Mouse (Mus musculus) stomach, embryonic 16.5 days (tissue): ENCODE measurements around the gene Zmat5. TPM values are rescaled to one million over a fixed set of nuclear protein-coding genes. Genes with fewer than 3 reads are reported as not detected.

ENCODE experiments used
- ATAC-seq: fragments of 200-750 bp; cut with Nextera tagmentation; 2 replicates; pipeline ENCODE4 v1.8.0; 2017; ENCODE audit warnings: moderate number of reproducible peaks, moderate TSS enrichment; ENCODE audit not compliant: insufficient read depth, low FRiP score
- H3K27ac ChIP-seq: fragments of 300-500 bp; sonication (generic); 2 replicates; pipeline ENCODE4 v1.5.1; 2014; ENCODE audit warnings: low read length
- H3K27me3 ChIP-seq: fragments of 300-500 bp; sonication (generic); 2 replicates; pipeline ENCODE4 v1.6.1; 2014; ENCODE audit warnings: low read length, control low read depth, mixed read lengths; ENCODE audit not compliant: control insufficient read depth, insufficient read depth
- H3K36me3 ChIP-seq: fragments of 300-500 bp; sonication (generic); 2 replicates; pipeline ENCODE4 v1.6.1; 2014; ENCODE audit warnings: low read length; ENCODE audit not compliant: control insufficient read depth, insufficient read depth
- H3K4me1 ChIP-seq: fragments of 300-500 bp; sonication (generic); 2 replicates; pipeline ENCODE4 v1.6.1; 2014; ENCODE audit warnings: low read length, control low read depth, mixed read lengths; ENCODE audit not compliant: control insufficient read depth, insufficient read depth
- H3K4me2 ChIP-seq: fragments of 300-500 bp; sonication (generic); 2 replicates; pipeline ENCODE4 v1.6.1; 2014; ENCODE audit warnings: low read depth, low read length, mixed read lengths
- H3K4me3 ChIP-seq: fragments of 300-500 bp; sonication (generic); replicated peaks from 2 replicates; pipeline ENCODE4 v1.5.1; 2014; ENCODE audit warnings: mild to moderate bottlenecking, low read length
- H3K9ac ChIP-seq: fragments of 300-500 bp; sonication (generic); 2 replicates; pipeline ENCODE4 v1.6.1; 2014; ENCODE audit warnings: low read length
- H3K9me3 ChIP-seq: fragments of 300-500 bp; sonication (generic); replicated peaks from 2 replicates; pipeline ENCODE4 v1.6.1; 2016; ENCODE audit warnings: low read length, control low read depth; ENCODE audit not compliant: control insufficient read depth
- WGBS: fragments of 180-500 bp; shearing (Covaris S2); extraction: QIAGEN DNeasy Blood & Tissue Kit; methylation state at CpG from one replicate; pipeline ENCODE4 v1.1.7; 2014; 5-methylcytosine and 5-hydroxymethylcytosine counted together
- polyA plus RNA-seq: library from polyadenylated mRNA; unstranded; fragments of >200 nt; fragmentation: Nextera tagmentation; extraction: Ambion mirVana; gene quantifications from 2 replicates; pipeline ENCODE4 v1.2.1, GENCODE M21; 2015

The Zmat5 gene
- polyA plus RNA-seq, 1 experiment from 2014 or later = 68.2 TPM

DNA sequence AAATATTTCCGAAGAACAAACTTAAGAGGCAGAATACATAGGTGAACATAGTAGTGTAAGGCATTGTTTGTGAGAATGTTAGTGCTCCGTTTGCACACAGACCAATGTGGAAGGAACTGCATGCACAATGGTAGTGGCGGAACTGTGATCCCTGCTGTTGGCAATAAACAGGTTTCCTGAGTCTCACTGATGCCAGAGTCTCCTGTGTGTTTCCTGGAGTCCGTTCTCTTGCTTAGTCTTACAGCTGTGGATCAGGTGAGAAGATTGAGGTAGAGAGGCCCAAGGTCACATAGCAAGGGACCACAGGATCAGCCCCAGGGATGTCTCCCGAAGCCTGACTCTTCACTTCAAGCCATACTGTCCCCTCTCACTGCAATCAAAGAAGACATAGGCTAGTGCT is 19.0 kb upstream of the Zmat5 start:
- WGBS = 76% methylated on average over 5 of the region's 5 CpGs
- peaks cover 7% of the 10 kb centered on the region; the same call in 1 of the 2 replicates for H3K36me3 ChIP-seq

DNA sequence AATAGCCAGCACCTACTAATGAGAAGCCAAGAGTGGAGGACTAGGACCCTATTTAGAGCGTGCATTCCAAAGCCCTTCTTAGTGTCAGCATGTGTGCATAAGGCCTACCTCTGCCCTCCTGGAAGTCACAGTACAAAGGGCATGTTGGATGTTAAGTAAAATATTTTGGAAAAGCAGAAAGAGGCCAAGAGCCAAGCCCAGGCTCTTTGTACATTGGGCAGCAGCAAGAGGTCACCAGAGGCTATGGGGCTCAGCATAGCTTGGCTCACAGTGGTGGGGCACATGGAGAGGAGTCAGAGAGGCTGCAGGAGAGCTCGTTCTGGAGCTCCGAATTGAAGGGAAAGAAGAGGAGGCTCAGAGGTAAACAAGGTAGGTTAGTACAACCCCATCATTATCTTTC is 17.5 kb upstream of the Zmat5 start:
- WGBS = 63% methylated on average over 3 of the region's 3 CpGs
- H3K27me3 ChIP-seq = no peaks in the 10 kb centered on the region
- no peak overlapping the region for H3K9ac ChIP-seq
- H3K4me3 ChIP-seq = no peak overlapping the region
- H3K4me1 ChIP-seq = peaks cover 8% of the 10 kb centered on the region; the same call in 1 of the 2 replicates
- H3K9me3 ChIP-seq = no peaks in the 10 kb centered on the region
- peaks cover 7% of the 10 kb centered on the region; the same call in 1 of the 2 replicates for H3K36me3 ChIP-seq
- no peak for ATAC-seq
- H3K27ac ChIP-seq = peak overlapping the region; percentile 84
- no peak overlapping the region for H3K4me2 ChIP-seq

More for the DNA sequence above, 19.0 kb upstream of the Zmat5 start:
- no peak overlapping the region for H3K4me2 ChIP-seq
- no peaks in the 10 kb centered on the region for H3K9me3 ChIP-seq
- ATAC-seq = no peak
- no peaks in the 10 kb centered on the region for H3K27me3 ChIP-seq
- peaks cover 8% of the 10 kb centered on the region; the same call in 1 of the 2 replicates for H3K4me1 ChIP-seq
- no peak overlapping the region for H3K4me3 ChIP-seq
- H3K27ac ChIP-seq = no peak overlapping the region
- no peak overlapping the region for H3K9ac ChIP-seq

DNA sequence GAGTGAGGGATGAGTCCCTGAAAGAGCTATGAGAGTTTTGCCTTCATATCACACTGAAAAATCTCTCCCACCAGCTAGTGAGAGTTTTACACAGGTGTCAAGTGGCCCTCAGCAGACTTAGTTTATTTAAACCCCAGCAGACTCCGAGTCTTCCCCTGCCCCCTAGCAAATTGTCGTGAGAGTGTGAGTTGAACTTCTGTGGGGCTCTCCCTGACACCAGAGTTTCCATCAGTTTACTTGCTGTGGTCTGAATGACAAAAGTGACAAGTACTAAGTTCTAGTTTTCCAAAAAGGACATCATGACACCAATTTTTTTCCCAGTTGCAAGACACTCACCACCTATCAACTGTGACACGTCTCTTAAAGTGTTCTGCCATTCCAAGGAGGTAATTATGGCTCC is 16.6 kb upstream of the Zmat5 start:
- Histone ChIP-seq H3K4me1 (peaks cover 8% of the 10 kb centered on the region; the same call in 1 of the 2 replicates), H3K36me3 (peaks cover 6% of the 10 kb centered on the region; the same call in 1 of the 2 replicates), H3K9ac (no peak overlapping the region), H3K27ac (peak overlapping the region; percentile 84), H3K9me3 (no peaks in the 10 kb centered on the region), H3K4me3 (no peak overlapping the region), H3K4me2 (no peak overlapping the region), H3K27me3 (no peaks in the 10 kb centered on the region)
- WGBS = 37% methylated on average over 3 of the region's 3 CpGs
- no peak for ATAC-seq

DNA sequence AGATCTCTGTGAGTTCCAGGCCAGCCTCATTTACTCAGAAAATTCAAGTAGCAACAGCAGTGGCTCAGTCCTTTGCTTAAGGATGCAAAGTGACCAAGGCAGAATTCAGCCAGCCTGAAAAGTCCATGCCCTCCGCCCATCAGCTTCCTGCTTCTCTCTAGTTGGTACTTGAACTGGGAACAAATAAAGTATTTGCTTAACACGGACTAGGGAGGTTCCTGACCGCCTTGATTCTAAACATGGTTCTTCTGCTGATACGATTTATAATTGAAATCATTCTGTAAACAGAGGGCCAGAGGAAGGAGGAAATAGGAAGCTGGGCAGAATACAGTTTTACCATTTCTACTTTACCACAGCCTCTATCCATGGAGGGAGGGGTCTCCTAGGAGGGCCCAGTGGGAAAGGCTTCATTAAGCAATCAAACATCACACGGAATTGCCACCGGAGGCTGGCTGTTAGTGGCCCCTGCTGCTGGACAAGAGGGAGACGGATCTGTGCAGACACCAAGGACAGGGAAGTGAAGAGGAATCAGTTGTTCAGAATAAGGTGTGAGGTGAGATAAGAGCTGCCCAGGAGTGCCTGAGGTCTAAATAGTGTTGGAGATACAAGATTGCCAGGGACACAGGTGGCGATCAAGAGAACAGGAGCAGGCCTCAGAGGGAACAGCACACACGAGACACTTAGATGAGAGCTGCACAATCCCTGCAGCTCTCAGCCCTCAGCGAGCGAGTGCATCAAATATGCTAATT is 15.7 kb upstream of the Zmat5 start:
- Histone ChIP-seq H3K4me1 (peaks cover 8% of the 10 kb centered on the region; the same call in 1 of the 2 replicates), H3K9me3 (no peaks in the 10 kb centered on the region), H3K9ac (peak overlapping the region; percentile 44; the same call in 1 of the 2 replicates), H3K36me3 (no peaks in the 10 kb centered on the region), H3K27ac (peak overlapping the region; percentile 84), H3K4me3 (no peak overlapping the region), H3K4me2 (no peak overlapping the region), H3K27me3 (no peaks in the 10 kb centered on the region)
- ATAC-seq = peak; percentile 68
- 41% methylated on average over 11 of the region's 11 CpGs for WGBS

DNA sequence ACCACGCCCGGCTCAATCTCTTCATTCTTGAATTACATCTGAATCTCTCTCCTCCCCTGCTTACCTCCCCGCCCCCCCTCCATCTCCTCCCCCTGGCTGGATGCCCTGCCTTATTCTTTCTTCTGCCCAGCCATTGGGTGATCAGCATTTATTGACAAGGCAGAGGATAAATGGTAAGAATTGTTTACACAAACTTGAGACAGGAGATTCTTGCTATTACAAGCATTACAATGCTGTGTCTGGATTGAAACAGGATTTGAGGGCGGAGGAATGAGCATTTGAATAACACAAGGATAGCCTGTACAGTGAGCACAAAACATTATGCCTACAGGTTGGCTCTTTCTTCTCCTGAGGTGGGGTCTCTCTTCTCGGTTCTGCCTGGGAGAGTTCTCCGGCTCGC is 14.1 kb upstream of the Zmat5 start:
- H3K4me1 ChIP-seq = peaks cover 8% of the 10 kb centered on the region; the same call in 1 of the 2 replicates
- WGBS = 81% methylated on average over 7 of the region's 7 CpGs

DNA sequence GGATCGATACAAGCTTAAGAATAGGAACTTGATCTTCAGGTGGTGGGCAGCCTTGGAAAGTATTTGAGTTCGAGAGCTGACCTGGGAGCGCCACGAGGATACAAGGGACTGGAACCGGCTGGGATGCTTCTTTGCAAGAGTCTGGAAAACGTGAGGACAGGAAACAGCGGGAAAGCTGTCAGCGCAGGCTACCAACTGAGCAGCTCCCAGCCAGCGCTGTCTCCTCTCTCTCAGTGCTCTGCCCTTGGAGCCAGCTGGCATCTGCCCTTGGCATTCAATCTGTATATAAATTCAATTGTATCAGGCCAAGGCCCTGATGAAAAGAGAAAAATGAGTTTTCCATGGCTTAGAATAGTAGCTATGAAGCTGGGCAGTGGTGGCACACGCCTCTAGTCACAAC is 13.3 kb upstream of the Zmat5 start:
- Histone ChIP-seq H3K9ac (0 out of 2 replicates have a peak overlapping the region, but pooled peaks have one; percentile 37), H3K27me3 (no peaks in the 10 kb centered on the region), H3K36me3 (no peaks in the 10 kb centered on the region), H3K4me2 (no peak overlapping the region), H3K9me3 (no peaks in the 10 kb centered on the region; the same call in 1 of the 2 replicates), H3K4me1 (peaks cover 8% of the 10 kb centered on the region; the same call in 1 of the 2 replicates), H3K4me3 (no peak overlapping the region), H3K27ac (no peak overlapping the region)
- WGBS = 54% methylated on average over 10 of the region's 10 CpGs
- no peak for ATAC-seq

More for the DNA sequence above, 14.1 kb upstream of the Zmat5 start:
- Histone ChIP-seq H3K4me3 (no peak overlapping the region), H3K9me3 (no peaks in the 10 kb centered on the region; the same call in 1 of the 2 replicates), H3K4me2 (no peak overlapping the region), H3K36me3 (no peaks in the 10 kb centered on the region), H3K27me3 (no peaks in the 10 kb centered on the region), H3K9ac (no peak overlapping the region), H3K27ac (no peak overlapping the region)
- no peak for ATAC-seq

DNA sequence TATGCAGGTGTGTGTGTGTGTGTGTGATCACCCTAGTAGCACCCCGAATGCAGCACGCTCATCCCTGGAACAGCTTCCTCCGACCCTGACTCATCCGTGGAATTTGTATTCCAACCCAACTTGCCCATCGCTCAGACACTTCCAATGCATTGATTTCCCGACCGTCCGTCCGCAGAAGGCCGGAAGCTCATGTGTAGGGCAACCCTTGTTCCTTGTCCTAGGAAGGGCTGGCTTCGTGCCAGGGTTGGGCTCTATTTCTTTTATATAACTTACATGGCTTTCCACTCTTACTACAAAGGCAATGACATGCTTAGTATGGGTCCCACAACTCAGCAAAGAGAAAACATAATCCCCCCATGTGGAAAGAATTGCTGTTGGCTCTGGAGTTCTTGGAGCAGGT is 12.3 kb upstream of the Zmat5 start:
- Histone ChIP-seq H3K27me3 (no peaks in the 10 kb centered on the region), H3K36me3 (no peaks in the 10 kb centered on the region), H3K4me2 (no peak overlapping the region), H3K9ac (no peak overlapping the region), H3K9me3 (no peaks in the 10 kb centered on the region; the same call in 1 of the 2 replicates), H3K4me1 (peaks cover 8% of the 10 kb centered on the region; the same call in 1 of the 2 replicates), H3K4me3 (no peak overlapping the region), H3K27ac (no peak overlapping the region)
- ATAC-seq = no peak
- 83% methylated on average over 11 of the region's 11 CpGs for WGBS

DNA sequence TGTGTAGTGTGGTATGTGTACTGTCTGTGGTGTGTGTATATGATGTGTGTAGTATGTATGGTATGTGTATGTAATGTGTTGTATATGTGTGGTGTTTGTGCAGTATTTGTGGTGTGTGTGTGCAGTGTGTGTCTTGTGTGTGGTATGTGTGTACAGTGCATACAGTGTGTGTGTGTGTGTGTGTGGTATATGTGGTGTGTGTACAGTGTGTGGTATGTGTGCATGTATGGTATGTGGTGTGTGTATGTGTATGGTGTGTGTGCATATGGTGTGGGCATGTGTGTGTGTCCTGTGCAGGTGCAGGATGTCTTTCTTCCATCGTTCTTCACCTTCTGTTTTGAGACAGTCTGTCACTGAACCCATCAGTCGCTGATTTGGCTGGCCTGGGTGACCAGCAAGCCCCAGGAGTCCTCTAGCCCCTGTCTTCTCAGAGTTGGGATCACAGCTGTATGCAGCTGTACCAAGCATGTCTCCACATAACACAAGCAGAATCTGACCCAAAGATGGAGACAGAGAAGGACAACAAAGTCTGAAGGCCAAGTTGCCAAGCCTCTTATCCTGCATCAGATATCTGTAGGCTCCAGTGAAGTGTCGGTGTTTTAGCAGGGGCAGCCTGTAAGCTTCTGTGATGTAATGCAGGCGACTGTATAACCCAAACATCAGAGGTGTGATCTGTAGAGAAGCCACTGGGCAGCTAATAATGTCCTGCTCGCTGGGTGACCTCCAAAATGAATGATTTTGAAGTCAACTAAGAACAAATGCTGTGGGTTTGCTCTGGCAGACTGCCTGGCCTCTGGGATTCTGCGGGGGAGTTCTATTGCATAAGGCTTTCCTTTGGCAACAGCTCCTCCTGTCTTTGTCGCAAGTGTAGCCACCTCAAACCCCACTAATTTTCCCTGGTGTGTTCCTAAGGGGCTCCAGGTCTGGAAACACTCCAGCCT is 7.2 kb upstream of the Zmat5 start:
- H3K36me3 ChIP-seq = peaks cover 9% of the 10 kb centered on the region
- no peak overlapping the region for H3K4me2 ChIP-seq
- H3K9ac ChIP-seq = no peak overlapping the region
- H3K27me3 ChIP-seq = no peaks in the 10 kb centered on the region
- H3K27ac ChIP-seq = no peak overlapping the region; the same call in 1 of the 2 replicates
- peak; percentile 34; the same call in 1 of the 2 replicates for ATAC-seq
- H3K9me3 ChIP-seq = no peaks in the 10 kb centered on the region; the same call in 1 of the 2 replicates
- peaks cover 5% of the 10 kb centered on the region; the same call in 1 of the 2 replicates for H3K4me1 ChIP-seq
- 31% methylated on average over 7 of the region's 7 CpGs for WGBS
- no peak overlapping the region for H3K4me3 ChIP-seq
